Mouse (Mus musculus) thymus, adult 2 months (tissue): Measurements from ENCODE around the gene Gpc5. TPM values are rescaled to one million over a fixed set of nuclear protein-coding genes. Genes with fewer than 3 reads are reported as not detected.
A peak's percentile ranks its signal among the peaks of the same experiment; 100 is the strongest.

Experiments used
- DNase-seq: peaks from one replicate; pipeline ENCODE4 v3.0.0; 2021
- H3K27ac ChIP-seq: fragments of 200-500 bp; 2 replicates; pipeline ENCODE4 v1.5.1; 2012; ENCODE audit warnings: low read length, control low read depth; ENCODE audit not compliant: control insufficient read depth, insufficient read depth
- H3K27me3 ChIP-seq: fragments of 200-500 bp; 2 replicates; pipeline ENCODE4 v1.6.1; 2012; ENCODE audit warnings: mild to moderate bottlenecking, low read length, moderate library complexity, mixed read lengths; ENCODE audit not compliant: control insufficient read depth, insufficient read depth
- H3K36me3 ChIP-seq: fragments of 200-500 bp; 2 replicates; pipeline ENCODE4 v1.6.1; 2012; ENCODE audit warnings: mild to moderate bottlenecking, low read length, moderate library complexity; ENCODE audit not compliant: control insufficient read depth, insufficient read depth
- H3K4me1 ChIP-seq: fragments of 200-500 bp; replicated peaks from 2 replicates; pipeline ENCODE4 v1.6.1; 2012; ENCODE audit warnings: low read length; ENCODE audit not compliant: control insufficient read depth, insufficient read depth
- H3K4me3 ChIP-seq: fragments of 200-500 bp; 2 replicates; pipeline ENCODE4 v1.5.1; 2012; ENCODE audit warnings: mild to moderate bottlenecking, low read length, control low read depth, moderate library complexity; ENCODE audit not compliant: control insufficient read depth, insufficient read depth
- CTCF ChIP-seq: fragments of 200-500 bp; IDR thresholded peaks from 2 replicates; pipeline ENCODE4 v1.5.1; 2012; ENCODE audit warnings: mild to moderate bottlenecking, control low read depth, low read length, moderate library complexity, borderline replicate concordance; ENCODE audit not compliant: control insufficient read depth, poor library complexity, insufficient read depth; ENCODE audit errors: extremely low read depth
- POLR2A ChIP-seq: fragments of 200-500 bp; IDR thresholded peaks from 2 replicates; pipeline ENCODE4 v1.6.1; 2012; ENCODE audit warnings: mild to moderate bottlenecking, low read length, control low read depth, moderate library complexity; ENCODE audit not compliant: control insufficient read depth, poor library complexity, insufficient read depth; ENCODE audit errors: extremely low read depth
- WGBS: fragments of 180-500 bp; shearing (Covaris S2); methylation state at CpG from one replicate; pipeline ENCODE4 v1.1.7; 2018; 5-methylcytosine and 5-hydroxymethylcytosine counted together
- polyA plus RNA-seq: library from polyadenylated mRNA; depleted of rRNA; stranded (reverse); fragments of >200 nt; gene quantifications from 2 replicates; pipeline ENCODE4 v1.2.3, GENCODE M21; 2012

The Gpc5 gene
- polyA plus RNA-seq, 1 experiment: 0.18 TPM

GRCm38 (mm10) chr14:115444789-115445770 lies 353.1 kb downstream of the Gpc5 start:
- TF ChIP-seq CTCF (no peak), POLR2A (no peak)
- Histone ChIP-seq H3K36me3 (no peaks in the 10 kb centered on the region), H3K4me3 (no peak overlapping the region), H3K4me1 (no peaks in the 10 kb centered on the region), H3K27me3 (no peaks in the 10 kb centered on the region), H3K27ac (no peak overlapping the region)
- WGBS: 91% methylated on average over 10 of the region's 10 CpGs
- DNase-seq: no peak

GRCm38 (mm10) chr14:115450938-115451337 lies 358.9 kb downstream of the Gpc5 start:
- Histone ChIP-seq H3K36me3 (no peaks in the 10 kb centered on the region), H3K27ac (no peak overlapping the region), H3K4me3 (no peak overlapping the region), H3K27me3 (no peaks in the 10 kb centered on the region), H3K4me1 (no peaks in the 10 kb centered on the region)
- TF ChIP-seq POLR2A: no peak
- no peak for TF ChIP-seq CTCF
- no peak for DNase-seq
- WGBS: 68% methylated on average over 2 of the region's 2 CpGs

GRCm38 (mm10) chr14:115467960-115468359 lies 375.9 kb downstream of the Gpc5 start:
- H3K27me3 ChIP-seq: no peaks in the 10 kb centered on the region
- no peaks in the 10 kb centered on the region for H3K4me1 ChIP-seq
- DNase-seq: peak; percentile 3
- WGBS: 45% methylated on average over 5 of the region's 5 CpGs
- no peaks in the 10 kb centered on the region for H3K36me3 ChIP-seq
- H3K27ac ChIP-seq: no peak overlapping the region
- no peak overlapping the region for H3K4me3 ChIP-seq
- no peak for TF ChIP-seq POLR2A
- TF ChIP-seq CTCF: no peak

- Histone ChIP-seq H3K36me3 (no peaks in the 10 kb centered on the region), H3K4me1 (no peaks in the 10 kb centered on the region), H3K27ac (no peak overlapping the region), H3K27me3 (no peaks in the 10 kb centered on the region), H3K4me3 (no peak overlapping the region)
- WGBS: 63% methylated on average over 4 of the region's 4 CpGs
- no peak for TF ChIP-seq CTCF
- TF ChIP-seq POLR2A: no peak
- DNase-seq: peak; percentile 3
Observed at GRCm38 (mm10) chr14:115475234-115475633, 383.2 kb downstream of the Gpc5 start.

GRCm38 (mm10) chr14:115477360-115477759 lies 385.3 kb downstream of the Gpc5 start:
- H3K27me3 ChIP-seq: no peaks in the 10 kb centered on the region
- TF ChIP-seq POLR2A (no peak), CTCF (no peak)
- 82% methylated on average over 14 of the region's 14 CpGs for WGBS
- DNase-seq: no peak
- no peaks in the 10 kb centered on the region for H3K4me1 ChIP-seq
- no peaks in the 10 kb centered on the region for H3K36me3 ChIP-seq
- no peak overlapping the region for H3K4me3 ChIP-seq
- H3K27ac ChIP-seq: no peak overlapping the region

- no peaks in the 10 kb centered on the region for H3K4me1 ChIP-seq
- DNase-seq: no peak
- no peak overlapping the region for H3K27ac ChIP-seq
- no peak overlapping the region for H3K4me3 ChIP-seq
- TF ChIP-seq POLR2A (no peak), CTCF (no peak)
- H3K36me3 ChIP-seq: no peaks in the 10 kb centered on the region
- H3K27me3 ChIP-seq: no peaks in the 10 kb centered on the region
Observed at GRCm38 (mm10) chr14:115485090-115485489, 393.1 kb downstream of the Gpc5 start.
